ENCODE assay signal across 15 mouse cellular contexts in the genomic region with DNA sequence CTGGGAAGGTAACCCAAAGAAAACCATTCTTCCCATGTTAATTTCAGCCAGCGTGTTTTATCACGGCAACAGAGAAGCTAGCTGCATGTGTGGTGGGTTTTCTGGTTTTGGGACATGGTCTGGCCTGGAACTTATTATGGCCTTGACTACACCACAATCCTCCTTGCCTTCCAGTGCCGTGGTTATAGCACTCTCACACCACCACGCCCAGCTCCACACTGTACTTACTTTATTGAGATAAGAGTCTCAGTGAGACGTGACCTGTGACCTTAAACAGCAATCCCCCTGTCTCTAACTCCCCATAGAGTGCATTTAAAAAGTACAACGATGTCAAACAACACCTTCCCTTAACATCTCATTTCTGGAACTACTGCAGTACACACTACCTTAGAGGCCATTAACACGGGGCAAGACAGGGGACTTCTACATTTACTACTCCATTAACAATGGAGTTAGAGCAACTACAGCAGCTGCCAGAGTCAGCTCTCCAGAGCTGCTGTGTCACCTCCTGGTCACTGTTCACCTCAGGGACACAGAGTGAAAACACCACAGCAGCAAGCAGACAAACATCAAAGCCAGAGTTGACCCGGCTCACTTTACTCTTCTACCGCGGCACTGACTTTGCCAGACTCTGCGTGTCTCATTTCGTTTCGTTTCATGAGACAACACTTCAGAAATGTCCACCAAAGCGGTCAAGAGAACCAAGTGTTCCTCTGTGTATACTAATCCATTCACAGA.
DNase-seq lines count a peak whose midpoint lies in the region; ATAC-seq and TF ChIP-seq lines count a peak whose summit lies in the region.
"Had no signal": no experiment of that assay in that cellular context is flagged by ENCODE, and none has a peak within 500 bp of the region (broad histone marks: within the 10 kb centered on the region; RNA-seq: fewer than 3 reads in every experiment).

No protein-coding gene starts in this region.

- no peak overlapping the region for H3K4me3 ChIP-seq in liver, adult 2 months (ENCODE audit: insufficient read depth, low read depth, low read length)
- H3K4me3 ChIP-seq in liver, embryonic 12.5 days = no peak overlapping the region
- no peak overlapping the region for H3K4me3 ChIP-seq in stomach, postnatal 0 days (ENCODE audit: low read depth, low read length)
- H3K4me3 ChIP-seq: forebrain, embryonic 15.5 days; midbrain, embryonic 13.5 days had no signal

- no peak for TF ChIP-seq CTCF in liver, adult 2 months (IDR thresholded peaks at IDR 0.05; ENCODE audit: low read depth, low read length)
- TF ChIP-seq CTCF in stomach, postnatal 0 days (IDR thresholded peaks at IDR 0.05; ENCODE audit: low read depth) = no peak

- H3K36me3 ChIP-seq in liver, adult 2 months (ENCODE audit: control insufficient read depth, insufficient read depth, low read length) = no peaks in the 10 kb centered on the region
- no peaks in the 10 kb centered on the region for H3K36me3 ChIP-seq in liver, embryonic 12.5 days
- no peaks in the 10 kb centered on the region for H3K36me3 ChIP-seq in stomach, postnatal 0 days (ENCODE audit: control insufficient read depth, insufficient read depth, low read length)
- H3K36me3 ChIP-seq: forebrain, embryonic 15.5 days; midbrain, embryonic 13.5 days had no signal

- H3K27me3 ChIP-seq in liver, adult 2 months (ENCODE audit: control insufficient read depth, insufficient read depth, low read length) = no peaks in the 10 kb centered on the region
- H3K27me3 ChIP-seq in liver, embryonic 12.5 days (replicated peaks) = no peaks in the 10 kb centered on the region
- H3K27me3 ChIP-seq in stomach, postnatal 0 days (ENCODE audit: control insufficient read depth, insufficient read depth, low read length) = no peaks in the 10 kb centered on the region
- H3K27me3 ChIP-seq: forebrain, embryonic 15.5 days had no signal

- peak; percentile 35 for DNase-seq in adrenal gland, postnatal 10 days
- DNase-seq in adrenal gland, postnatal 4 days (ENCODE audit: low spot score in 2 of 2) = no peak
- peak; percentile 81 for DNase-seq in liver, adult 2 months (ENCODE audit: extremely low read depth, low read depth, low spot score)
- DNase-seq in liver (no peak), adipocyte (ENCODE audit: low spot score) (no peak)
- no peak for DNase-seq in stomach, postnatal 0 days (ENCODE audit: low spot score)
- DNase-seq in testis, postnatal 10 days (ENCODE audit: low spot score) = no peak
- DNase-seq: gastrocnemius, postnatal 10 days; right cerebral cortex, postnatal 14 days; thymus, postnatal 4 days had no signal

- 0 out of 2 replicates have a peak overlapping the region, but pooled peaks have one; percentile 2 for H3K9ac ChIP-seq in liver, adult 2 months (ENCODE audit: low read depth, low read length)
- H3K9ac ChIP-seq in liver, embryonic 12.5 days = no peak overlapping the region
- H3K9ac ChIP-seq in stomach, postnatal 0 days (ENCODE audit: low read length) = no peak overlapping the region
- H3K9ac ChIP-seq: forebrain, embryonic 15.5 days; midbrain, embryonic 13.5 days had no signal

- peak overlapping the region; percentile 12; the same call in 1 of the 2 replicates for H3K4me2 ChIP-seq in liver, embryonic 12.5 days
- no peak overlapping the region for H3K4me2 ChIP-seq in stomach, postnatal 0 days (replicated peaks; ENCODE audit: low read depth)
- H3K4me2 ChIP-seq: forebrain, embryonic 15.5 days; heart, embryonic 11.5 days; midbrain, embryonic 13.5 days had no signal

- peaks cover 3% of the 10 kb centered on the region for H3K4me1 ChIP-seq in liver, adult 2 months (ENCODE audit: control insufficient read depth, insufficient read depth, low read length)
- peaks cover 31% of the 10 kb centered on the region for H3K4me1 ChIP-seq in liver, embryonic 12.5 days
- no peaks in the 10 kb centered on the region for H3K4me1 ChIP-seq in stomach, postnatal 0 days (replicated peaks; ENCODE audit: control insufficient read depth, insufficient read depth)

- TF ChIP-seq EP300 in stomach, postnatal 0 days (optimal IDR thresholded peaks at IDR 0.05) = no peak

- H3K9me3 ChIP-seq in liver, embryonic 12.5 days (replicated peaks) = no peaks in the 10 kb centered on the region
- H3K9me3 ChIP-seq in stomach, postnatal 0 days (ENCODE audit: control insufficient read depth, low read length) = no peaks in the 10 kb centered on the region
- H3K9me3 ChIP-seq: forebrain, embryonic 15.5 days; midbrain, embryonic 13.5 days had no signal

- peak; percentile 60; the same call in 1 of the 2 replicates for ATAC-seq in liver, embryonic 12.5 days
- peak; percentile 31; the same call in 1 of the 2 replicates for ATAC-seq in stomach, postnatal 0 days (ENCODE audit: low FRiP score, low TSS enrichment)
- ATAC-seq: forebrain, embryonic 15.5 days; hindbrain, embryonic 16.5 days; midbrain, embryonic 13.5 days had no signal

- WGBS in liver, adult 2 months = 33% methylated on average over 14 of the region's 14 CpGs
- WGBS in liver, embryonic 12.5 days (ENCODE audit: insufficient replicate concordance) = 50% methylated on average over 14 of the region's 14 CpGs
- 54% methylated on average over 14 of the region's 14 CpGs for WGBS in stomach, postnatal 0 days

- H3K79me2 ChIP-seq in liver, adult 2 months (ENCODE audit: control insufficient read depth, insufficient read depth, low read length) = no peaks in the 10 kb centered on the region

- peak overlapping the region; percentile 31 for H3K27ac ChIP-seq in liver, adult 2 months (replicated peaks; ENCODE audit: insufficient read depth, low read depth, low read length)
- H3K27ac ChIP-seq in liver, embryonic 12.5 days = no peak overlapping the region
- peak overlapping the region; percentile 40; the same call in 1 of the 2 replicates for H3K27ac ChIP-seq in stomach, postnatal 0 days (replicated peaks)
- H3K27ac ChIP-seq: forebrain, embryonic 15.5 days; midbrain, embryonic 13.5 days had no signal

- TF ChIP-seq POLR2A in liver, adult 2 months (IDR thresholded peaks at IDR 0.05; ENCODE audit: extremely low read depth, insufficient read depth, low read length) = no peak

Comparison
In these comparisons a context has a peak if more than half of its experiments do, and no peak if none do; other contexts are left out.
1. DNase-seq: peak in adrenal gland, postnatal 10 days (single experiment) and liver, adult 2 months (single experiment); none in adrenal gland, postnatal 4 days (0 of 2), liver (single experiment), stomach, postnatal 0 days (single experiment), testis, postnatal 10 days (single experiment) and adipocyte (single experiment).